Mouse (Mus musculus) liver, embryonic 12.5 days (tissue): Measurements from ENCODE around the gene Hipk2. TPM values are rescaled to one million over a fixed set of nuclear protein-coding genes. Genes with fewer than 3 reads are reported as not detected.
A peak's percentile ranks its signal among the peaks of the same experiment; 100 is the strongest.
"Not testable (repeated sequence)": the region's sequence is repeated elsewhere in the genome, so short reads cannot be mapped to it uniquely, and the experiment has no call there.

Source experiments
- ATAC-seq: fragments of 200-750 bp; cut with Nextera tagmentation; 2 replicates; pipeline ENCODE4 v1.8.0; 2017; ENCODE audit warnings: moderate number of reproducible peaks, mild to moderate bottlenecking, moderate library complexity
- H3K27ac ChIP-seq: fragments of 300-500 bp; sonication (generic); 2 replicates; pipeline ENCODE4 v1.5.1; 2016; ENCODE audit warnings: mild to moderate bottlenecking
- H3K27me3 ChIP-seq: fragments of 300-500 bp; sonication (generic); replicated peaks from 2 replicates; pipeline ENCODE4 v1.6.1; 2016; ENCODE audit warnings: mild to moderate bottlenecking, moderate library complexity
- H3K36me3 ChIP-seq: fragments of 300-500 bp; sonication (generic); 2 replicates; pipeline ENCODE4 v1.6.1; 2016; ENCODE audit warnings: mild to moderate bottlenecking, moderate library complexity
- H3K4me1 ChIP-seq: fragments of 300-500 bp; sonication (generic); 2 replicates; pipeline ENCODE4 v1.6.1; 2016
- H3K4me2 ChIP-seq: fragments of 300-500 bp; sonication (generic); 2 replicates; pipeline ENCODE4 v1.6.1; 2016; ENCODE audit warnings: mild to moderate bottlenecking, moderate library complexity
- H3K4me3 ChIP-seq: fragments of 300-500 bp; sonication (generic); 2 replicates; pipeline ENCODE4 v1.5.1; 2016; ENCODE audit warnings: mild to moderate bottlenecking, moderate library complexity
- H3K9ac ChIP-seq: fragments of 300-500 bp; sonication (generic); 2 replicates; pipeline ENCODE4 v1.6.1; 2016; ENCODE audit warnings: mild to moderate bottlenecking, moderate library complexity
- H3K9me3 ChIP-seq: fragments of 300-500 bp; sonication (generic); replicated peaks from 2 replicates; pipeline ENCODE4 v1.6.1; 2016; ENCODE audit warnings: mild to moderate bottlenecking, moderate library complexity
- WGBS: fragments of 180-500 bp; shearing (Covaris S2); methylation state at CpG from one replicate; pipeline ENCODE4 v1.1.7; 2016; ENCODE audit not compliant: insufficient replicate concordance; 5-methylcytosine and 5-hydroxymethylcytosine counted together
- polyA plus RNA-seq: library from polyadenylated mRNA; unstranded; fragments of >200 nt; fragmentation: Nextera tagmentation; extraction: Ambion mirVana; gene quantifications from 2 replicates; pipeline ENCODE4 v1.2.1, GENCODE M21; 2016

Gene Hipk2
- polyA plus RNA-seq, 1 experiment from 2014 or later, result 26.8 TPM

DNA sequence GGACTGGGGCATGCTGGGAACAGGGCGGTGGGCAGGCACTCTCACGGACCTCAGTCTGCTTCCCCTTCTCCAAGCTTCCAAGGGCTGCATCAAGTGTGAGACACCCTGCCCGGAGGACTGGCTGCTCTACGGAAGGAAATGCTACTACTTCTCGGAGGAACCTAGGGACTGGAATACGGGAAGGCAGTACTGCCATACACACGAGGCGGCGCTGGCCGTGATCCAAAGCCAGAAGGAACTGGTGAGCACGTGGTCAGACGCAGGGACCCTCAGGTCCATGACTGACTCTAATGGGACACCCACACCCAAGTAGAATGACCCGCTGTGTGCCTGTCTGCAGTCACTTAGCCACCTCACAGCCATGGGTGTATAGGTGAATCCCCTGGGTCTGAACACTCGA lies 199.2 kb downstream of the Hipk2 start:
- no peak for ATAC-seq
- peaks cover 14% of the 10 kb centered on the region for H3K4me1 ChIP-seq
- H3K27me3 ChIP-seq, result peaks cover 40% of the 10 kb centered on the region
- no peak overlapping the region for H3K9ac ChIP-seq
- no peaks in the 10 kb centered on the region for H3K9me3 ChIP-seq
- H3K4me2 ChIP-seq, result peak overlapping the region; percentile 44
- H3K36me3 ChIP-seq, result no peaks in the 10 kb centered on the region
- 52% methylated on average over 14 of the region's 14 CpGs for WGBS
- H3K27ac ChIP-seq, result no peak overlapping the region
- no peak overlapping the region for H3K4me3 ChIP-seq

DNA sequence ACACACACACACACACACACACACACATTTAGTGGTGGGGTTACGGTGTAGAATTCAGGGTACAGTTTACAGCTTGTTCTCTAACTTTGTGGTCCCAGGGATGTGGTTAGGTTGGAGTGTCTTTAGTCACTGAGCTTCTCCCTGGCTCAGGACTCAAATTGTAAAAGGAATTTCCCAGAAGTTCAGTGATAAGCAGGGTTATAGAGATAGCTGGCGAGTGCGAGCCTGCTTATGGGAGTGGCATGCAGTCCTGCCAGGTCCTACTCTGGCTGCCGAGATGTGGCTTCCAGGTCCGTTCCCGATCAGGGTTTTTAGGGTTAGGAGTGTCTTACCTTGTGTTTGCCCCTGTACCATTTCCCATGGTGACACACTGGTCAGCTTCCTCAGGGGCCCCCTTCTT lies 199.7 kb downstream of the Hipk2 start:
- ATAC-seq, result no peak
- no peak overlapping the region for H3K4me3 ChIP-seq
- WGBS, result 38% methylated on average over 6 of the region's 6 CpGs

DNA sequence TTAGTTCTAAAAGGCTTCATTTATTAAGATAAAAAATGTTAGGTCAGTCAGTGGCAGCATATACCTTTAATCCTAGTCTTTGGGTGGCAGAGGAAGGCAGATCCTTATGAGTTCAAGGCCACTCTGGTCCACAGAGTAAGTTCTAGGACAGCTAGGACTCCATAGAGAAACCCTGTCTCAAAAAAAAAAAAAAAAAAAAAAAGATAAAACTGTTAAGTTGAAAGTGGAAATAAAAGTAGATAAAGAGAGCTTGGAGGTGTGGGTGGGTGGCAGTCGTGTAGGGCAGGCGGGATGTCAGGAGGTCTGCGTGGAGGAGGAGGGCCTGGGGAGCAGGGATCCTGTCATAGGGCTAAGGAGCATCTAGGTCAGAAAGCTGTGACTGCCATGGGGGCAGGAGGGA lies 204.0 kb downstream of the Hipk2 start:
- Histone ChIP-seq H3K27ac (no peak overlapping the region), H3K4me2 (no peak overlapping the region), H3K9ac (no peak overlapping the region), H3K9me3 (no peaks in the 10 kb centered on the region), H3K4me1 (peaks cover 29% of the 10 kb centered on the region), H3K36me3 (no peaks in the 10 kb centered on the region), H3K27me3 (peaks cover 30% of the 10 kb centered on the region), H3K4me3 (no peak overlapping the region)
- WGBS, result 49% methylated on average over 3 of the region's 3 CpGs
- ATAC-seq, result no peak

More for the DNA sequence above, 199.7 kb downstream of the Hipk2 start:
- Histone ChIP-seq H3K9me3 (no peaks in the 10 kb centered on the region), H3K27ac (no peak overlapping the region), H3K4me2 (peak overlapping the region; percentile 44), H3K4me1 (peaks cover 19% of the 10 kb centered on the region), H3K9ac (no peak overlapping the region), H3K27me3 (peaks cover 40% of the 10 kb centered on the region), H3K36me3 (no peaks in the 10 kb centered on the region)

DNA sequence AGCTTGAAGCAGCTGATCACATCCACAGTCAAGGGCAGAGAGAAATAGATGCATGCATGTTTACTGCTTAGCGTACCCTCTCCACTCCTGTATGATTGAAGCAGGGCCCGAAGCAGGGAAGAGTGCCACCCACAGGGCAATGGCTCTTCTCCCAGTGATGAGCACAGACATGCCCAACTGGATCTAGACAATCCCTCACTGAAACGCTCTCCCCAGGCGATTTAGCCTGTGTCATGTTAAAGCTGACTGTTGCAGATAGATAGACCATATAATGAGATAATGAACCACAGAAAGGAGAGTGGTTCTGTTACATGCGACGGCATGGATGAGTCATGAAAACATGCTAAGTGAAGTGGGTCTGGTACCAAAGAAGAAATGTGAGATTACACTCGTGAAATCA lies 204.7 kb downstream of the Hipk2 start:
- H3K9me3 ChIP-seq, result no peaks in the 10 kb centered on the region
- no peaks in the 10 kb centered on the region for H3K36me3 ChIP-seq
- peaks cover 32% of the 10 kb centered on the region for H3K27me3 ChIP-seq
- no peak overlapping the region for H3K9ac ChIP-seq
- H3K4me3 ChIP-seq, result no peak overlapping the region
- no peak overlapping the region for H3K27ac ChIP-seq
- WGBS, result 38% methylated on average over 7 of the region's 7 CpGs
- ATAC-seq, result peak; percentile 51
- H3K4me1 ChIP-seq, result peaks cover 21% of the 10 kb centered on the region
- H3K4me2 ChIP-seq, result no peak overlapping the region; the same call in 1 of the 2 replicates

DNA sequence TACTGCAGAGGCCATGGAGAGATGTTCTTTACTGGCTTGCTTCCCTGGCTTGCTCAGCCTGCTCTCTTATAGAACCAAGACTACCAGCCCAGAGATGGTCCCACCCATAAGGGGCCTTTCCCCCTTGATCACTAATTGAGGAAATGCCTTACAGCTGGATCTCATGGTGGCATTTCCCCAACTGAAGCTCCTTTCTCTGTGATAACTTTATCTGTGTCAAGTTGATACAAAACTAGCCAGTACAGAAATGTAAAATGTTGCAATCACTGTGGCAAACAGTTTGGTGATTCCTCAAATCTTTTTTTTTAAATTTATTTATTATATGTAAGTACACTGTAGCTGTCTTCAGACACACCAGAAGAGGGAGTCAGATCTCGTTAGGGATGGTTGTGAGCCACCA lies 205.5 kb downstream of the Hipk2 start:
- ATAC-seq, H3K9me3 ChIP-seq, H3K4me2 ChIP-seq, H3K27ac ChIP-seq, H3K9ac ChIP-seq, H3K4me3 ChIP-seq, H3K36me3 ChIP-seq: not testable (repeated sequence)
- peaks cover 16% of the 10 kb centered on the region for H3K4me1 ChIP-seq
- H3K27me3 ChIP-seq, result peaks cover 39% of the 10 kb centered on the region
- 72% methylated on average over 1 of the region's 1 CpGs for WGBS

DNA sequence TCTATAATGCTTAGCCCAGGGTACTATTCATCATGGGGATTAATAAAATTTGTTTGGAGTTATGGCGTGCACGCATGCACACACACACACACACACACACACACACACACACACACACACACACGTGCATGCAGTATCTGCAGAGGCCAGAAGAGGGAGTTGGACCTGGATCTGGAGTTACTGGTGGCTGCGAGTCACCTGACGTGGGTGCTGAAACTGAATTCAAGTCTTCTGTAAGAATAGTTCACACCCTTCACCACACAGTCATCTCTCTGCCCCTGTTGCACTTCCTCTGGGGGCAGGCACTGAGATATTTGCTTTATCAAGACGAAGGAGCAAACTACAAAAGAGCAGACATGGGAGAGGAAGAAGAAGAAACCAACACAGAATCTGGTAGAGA lies 206.4 kb downstream of the Hipk2 start:
- Histone ChIP-seq H3K27me3 (peaks cover 48% of the 10 kb centered on the region), H3K9ac (no peak overlapping the region), H3K36me3 (no peaks in the 10 kb centered on the region), H3K9me3 (no peaks in the 10 kb centered on the region), H3K27ac (no peak overlapping the region), H3K4me3 (no peak overlapping the region), H3K4me2 (no peak overlapping the region), H3K4me1 (peaks cover 16% of the 10 kb centered on the region)
- 43% methylated on average over 6 of the region's 6 CpGs for WGBS
- ATAC-seq, result no peak

DNA sequence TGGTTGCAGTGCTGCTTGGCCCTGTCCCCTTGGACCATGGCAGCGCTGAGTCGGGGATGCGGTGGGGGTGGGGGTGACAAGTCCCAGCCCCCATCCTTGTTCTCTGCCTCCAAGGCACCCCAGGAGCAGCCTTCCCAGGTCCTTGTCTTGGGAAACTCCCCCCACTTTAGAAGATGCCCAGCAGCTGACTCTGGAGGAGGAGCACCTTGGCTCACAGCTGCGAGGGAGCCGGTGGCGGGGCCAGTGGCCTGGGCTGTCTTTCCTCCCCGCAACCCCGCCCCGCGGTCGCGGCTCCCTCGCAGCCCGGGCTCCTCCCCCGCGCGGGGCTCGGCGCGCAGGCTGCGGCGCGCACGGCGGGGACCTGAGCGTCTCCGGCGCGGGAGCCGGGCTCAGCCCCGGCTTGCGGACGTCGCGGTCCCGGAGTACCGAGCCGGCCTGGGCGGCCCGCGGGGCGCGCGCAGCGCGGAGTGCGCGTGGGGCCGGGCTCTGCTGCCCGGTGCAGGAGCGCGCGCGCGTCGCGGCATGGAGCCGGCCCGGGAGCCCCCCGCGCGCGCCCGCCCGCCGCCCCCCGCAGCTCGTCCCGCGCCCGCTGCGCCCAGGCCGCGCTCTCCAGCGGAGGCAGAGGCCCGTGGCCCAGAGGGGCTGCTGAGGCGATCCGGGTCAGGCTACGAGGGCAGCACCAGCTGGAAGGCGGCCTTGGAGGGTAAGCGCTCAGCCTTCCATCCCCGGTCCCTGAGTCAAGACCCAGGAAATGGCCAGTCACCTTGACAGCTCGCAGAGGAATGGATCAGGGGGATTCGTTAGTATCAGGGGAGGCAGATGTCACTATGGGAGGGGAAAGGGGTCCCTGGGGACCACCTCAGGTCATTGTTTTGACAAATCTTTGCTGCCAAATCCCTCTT lies 213.0 kb downstream of the Hipk2 start, which contains the start of gene Clec2l:
Gene Clec2l (plus strand): TSS at position 356 of the 902 bp plus-strand sequence.
- 3% methylated on average over 83 of the region's 84 CpGs for WGBS
- Histone ChIP-seq H3K4me3 (peak within 1 kb of the TSS; percentile 49), H3K36me3 (no peaks in the 10 kb centered on the region), H3K9ac (no peak within 1 kb of the TSS), H3K4me2 (peak within 1 kb of the TSS; percentile 60), H3K27ac (no peak within 1 kb of the TSS), H3K9me3 (no peaks in the 10 kb centered on the region), H3K4me1 (0 out of 2 replicates have a peak, but pooled peaks cover 4% of the 10 kb centered on the region), H3K27me3 (peaks cover 92% of the 10 kb centered on the region)
- 0 out of 2 replicates have a peak, but pooled peaks have one; percentile 21 for ATAC-seq

DNA sequence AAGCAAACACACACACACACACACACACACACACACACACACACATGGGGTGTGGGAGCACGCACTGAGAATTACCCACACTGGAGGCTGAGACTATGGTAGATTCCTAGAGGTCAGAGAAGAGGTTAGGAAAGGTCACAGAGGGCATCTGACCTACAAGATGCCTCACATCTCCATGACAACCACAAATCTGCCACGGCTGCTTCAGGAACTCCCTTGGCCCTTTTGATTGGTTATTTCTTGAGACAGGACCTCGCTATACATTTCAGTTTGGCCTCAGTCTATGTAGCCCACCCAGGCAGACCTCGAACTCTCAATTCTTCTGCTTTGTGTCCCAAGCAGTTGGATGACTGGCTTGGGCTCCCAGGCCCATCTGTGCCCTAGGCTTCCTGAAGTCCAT lies 214.3 kb downstream of the Hipk2 start:
- no peak overlapping the region for H3K4me3 ChIP-seq
- H3K4me1 ChIP-seq, result 0 out of 2 replicates have a peak, but pooled peaks cover 4% of the 10 kb centered on the region

DNA sequence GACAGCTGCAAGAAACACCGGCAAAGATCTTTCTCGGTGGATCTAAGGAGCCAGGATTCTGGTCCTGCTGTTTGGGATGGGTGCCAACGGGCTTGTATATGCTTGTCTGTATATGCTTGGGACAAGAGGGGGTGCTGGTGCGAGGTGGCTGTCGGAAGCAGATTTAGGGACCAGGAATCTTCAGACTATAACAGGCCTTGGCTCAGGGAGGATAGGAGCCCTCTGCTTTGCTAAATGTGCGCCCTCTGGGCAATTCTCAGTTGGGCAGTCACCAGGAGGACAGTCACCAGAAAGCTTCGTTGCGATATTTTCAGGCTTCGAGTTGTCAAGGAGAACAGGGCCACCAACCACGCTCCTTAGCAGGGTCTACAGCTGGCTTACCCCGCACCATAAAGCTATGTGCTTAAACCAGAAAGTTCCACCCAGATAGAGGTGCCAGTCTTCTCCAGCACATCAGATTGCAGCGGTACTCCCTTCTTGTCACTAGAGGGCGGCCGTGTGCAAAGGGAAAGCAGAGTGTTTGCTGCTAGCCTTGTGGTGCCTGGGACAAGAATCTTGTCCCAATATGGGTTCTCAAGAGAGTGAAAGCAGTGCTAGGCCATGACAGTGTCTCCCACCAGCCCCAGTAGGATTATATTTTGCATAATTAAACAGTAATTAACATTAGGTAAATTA lies 225.6 kb downstream of the Hipk2 start:
- H3K4me1 ChIP-seq, result 0 out of 2 replicates have a peak, but pooled peaks cover 8% of the 10 kb centered on the region
- no peak overlapping the region for H3K4me3 ChIP-seq
- peak; percentile 52 for ATAC-seq
- H3K4me2 ChIP-seq, result no peak overlapping the region
- peaks cover 23% of the 10 kb centered on the region; the same call in 1 of the 2 replicates for H3K27me3 ChIP-seq
- no peaks in the 10 kb centered on the region for H3K9me3 ChIP-seq
- no peak overlapping the region for H3K9ac ChIP-seq
- H3K36me3 ChIP-seq, result no peaks in the 10 kb centered on the region
- H3K27ac ChIP-seq, result no peak overlapping the region
- 38% methylated on average over 14 of the region's 14 CpGs for WGBS

More for the DNA sequence above, 214.3 kb downstream of the Hipk2 start:
- no peaks in the 10 kb centered on the region for H3K36me3 ChIP-seq
- no peak overlapping the region for H3K27ac ChIP-seq
- no peak overlapping the region for H3K9ac ChIP-seq
- H3K4me2 ChIP-seq, result no peak overlapping the region
- peaks cover 88% of the 10 kb centered on the region for H3K27me3 ChIP-seq
- WGBS, result 47% methylated on average over 4 of the region's 4 CpGs
- no peaks in the 10 kb centered on the region for H3K9me3 ChIP-seq
- no peak for ATAC-seq

DNA sequence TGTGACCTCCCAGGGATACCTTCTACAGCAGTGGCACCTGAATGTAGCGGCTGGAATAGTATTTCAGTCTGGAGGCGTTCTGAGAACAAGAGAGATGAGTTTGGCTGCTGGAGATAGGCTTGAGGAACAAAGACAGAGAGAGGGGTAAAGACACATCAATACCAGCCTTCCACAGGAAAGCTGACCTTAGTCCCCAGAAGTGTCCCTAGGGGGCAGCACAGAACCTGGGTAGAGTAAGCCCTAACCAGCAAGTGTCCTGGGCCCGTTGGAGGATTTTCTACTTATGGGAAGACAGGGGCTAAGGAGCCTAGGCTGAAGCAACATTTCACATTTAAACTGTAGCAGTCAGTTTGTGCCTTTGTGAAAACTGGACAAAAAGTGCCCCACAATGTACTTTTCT lies 226.4 kb downstream of the Hipk2 start:
- H3K9me3 ChIP-seq, result no peaks in the 10 kb centered on the region

More for the DNA sequence above, 226.4 kb downstream of the Hipk2 start:
- H3K27me3 ChIP-seq, result peaks cover 31% of the 10 kb centered on the region; the same call in 1 of the 2 replicates
- no peaks in the 10 kb centered on the region for H3K36me3 ChIP-seq
- H3K27ac ChIP-seq, result no peak overlapping the region
- 51% methylated on average over 3 of the region's 3 CpGs for WGBS
- no peak overlapping the region for H3K9ac ChIP-seq
- ATAC-seq, result no peak
- H3K4me1 ChIP-seq, result peaks cover 11% of the 10 kb centered on the region; the same call in 1 of the 2 replicates
- H3K4me3 ChIP-seq, result no peak overlapping the region
- no peak overlapping the region for H3K4me2 ChIP-seq
